Mouse (Mus musculus): ENCODE results near the gene Dnttip2.

GRCm38 (mm10) chr3:122275111-122275510 is 923 bp downstream of the Dnttip2 start:
- TF ChIP-seq POLR2A (IDR thresholded peaks at IDR 0.05; ENCODE audit: low read depth, low read length) (no peak), CTCF (IDR thresholded peaks at IDR 0.05; ENCODE audit: extremely low read depth, insufficient read depth, insufficient read length, insufficient replicate concordance) (no peak)
